Mouse (Mus musculus) intestine, embryonic 16.5 days (tissue): Measurements from ENCODE around the gene Meox1. TPM values are rescaled to one million over a fixed set of nuclear protein-coding genes. Genes with fewer than 3 reads are reported as not detected.
A peak's percentile ranks its signal among the peaks of the same experiment; 100 is the strongest.

Source experiments
- ATAC-seq: fragments of 200-750 bp; cut with Nextera tagmentation; 2 replicates; pipeline ENCODE4 v1.8.0; 2017; ENCODE audit warnings: moderate TSS enrichment, moderate library complexity
- H3K27ac ChIP-seq: fragments of 300-500 bp; sonication (generic); 2 replicates; pipeline ENCODE4 v1.5.1; 2014; ENCODE audit warnings: mild to moderate bottlenecking, low read length
- H3K27me3 ChIP-seq: fragments of 300-500 bp; sonication (generic); replicated peaks from 2 replicates; pipeline ENCODE4 v1.6.1; 2014; ENCODE audit warnings: low read length, control low read depth, mixed read lengths; ENCODE audit not compliant: control insufficient read depth, insufficient read depth
- H3K36me3 ChIP-seq: fragments of 300-500 bp; sonication (generic); 2 replicates; pipeline ENCODE4 v1.6.1; 2014; ENCODE audit warnings: low read length, control low read depth; ENCODE audit not compliant: control insufficient read depth, insufficient read depth
- H3K4me1 ChIP-seq: fragments of 300-500 bp; sonication (generic); 2 replicates; pipeline ENCODE4 v1.6.1; 2014; ENCODE audit warnings: low read length, control low read depth, mixed read lengths; ENCODE audit not compliant: control insufficient read depth, insufficient read depth
- H3K4me2 ChIP-seq: fragments of 300-500 bp; sonication (generic); 2 replicates; pipeline ENCODE4 v1.6.1; 2014; ENCODE audit warnings: low read depth, low read length, control low read depth
- H3K4me3 ChIP-seq: fragments of 300-500 bp; sonication (generic); 2 replicates; pipeline ENCODE4 v1.5.1; 2014; ENCODE audit warnings: mild to moderate bottlenecking, low read length
- H3K9ac ChIP-seq: fragments of 300-500 bp; sonication (generic); 2 replicates; pipeline ENCODE4 v1.6.1; 2014; ENCODE audit warnings: low read depth, low read length
- H3K9me3 ChIP-seq: fragments of 300-500 bp; sonication (generic); 2 replicates; pipeline ENCODE4 v1.6.1; 2016; ENCODE audit warnings: low read length, control low read depth; ENCODE audit not compliant: control insufficient read depth
- WGBS: fragments of 180-500 bp; shearing (Covaris S2); extraction: QIAGEN DNeasy Blood & Tissue Kit; methylation state at CpG from one replicate; pipeline ENCODE4 v1.1.7; 2014; 5-methylcytosine and 5-hydroxymethylcytosine counted together
- polyA plus RNA-seq: library from polyadenylated mRNA; unstranded; fragments of >200 nt; fragmentation: Nextera tagmentation; extraction: Ambion mirVana; gene quantifications from 2 replicates; pipeline ENCODE4 v1.2.1, GENCODE M21; 2015

The Meox1 gene
- polyA plus RNA-seq, 1 experiment from 2014 or later = 5.0 TPM

DNA sequence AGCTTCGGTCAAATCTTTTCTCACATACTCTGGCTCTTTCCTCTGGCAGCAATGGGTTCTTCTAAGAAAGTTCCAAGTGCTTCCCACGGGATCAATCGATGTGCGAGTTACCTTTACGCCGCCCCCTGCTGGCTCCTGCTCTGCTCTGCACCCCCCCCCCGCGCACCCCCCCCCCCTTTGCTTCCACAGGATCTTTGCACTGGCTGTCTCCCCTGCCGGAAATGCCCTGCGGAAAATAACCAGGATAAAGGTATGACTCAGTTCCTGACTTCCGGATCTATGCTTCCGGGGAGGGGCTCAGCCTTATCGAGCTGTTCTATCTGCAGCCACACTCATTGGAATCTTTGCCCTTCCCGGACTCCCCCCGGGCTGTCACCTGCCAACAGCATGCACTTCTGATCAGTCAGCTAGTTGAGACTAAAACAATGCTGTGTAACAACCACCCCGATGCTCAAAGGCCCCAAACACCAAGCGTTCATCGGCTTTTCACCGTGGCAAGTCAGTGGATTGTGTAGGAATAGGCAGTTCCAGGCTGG lies 30.3 kb upstream of the Meox1 start:
- H3K4me1 ChIP-seq = no peaks in the 10 kb centered on the region
- H3K9ac ChIP-seq = no peak overlapping the region
- no peak overlapping the region for H3K4me2 ChIP-seq
- H3K27me3 ChIP-seq = no peaks in the 10 kb centered on the region
- no peak overlapping the region for H3K27ac ChIP-seq
- no peak overlapping the region for H3K4me3 ChIP-seq
- ATAC-seq = no peak
- H3K36me3 ChIP-seq = no peaks in the 10 kb centered on the region
- no peaks in the 10 kb centered on the region for H3K9me3 ChIP-seq
- 68% methylated on average over 19 of the region's 19 CpGs for WGBS

DNA sequence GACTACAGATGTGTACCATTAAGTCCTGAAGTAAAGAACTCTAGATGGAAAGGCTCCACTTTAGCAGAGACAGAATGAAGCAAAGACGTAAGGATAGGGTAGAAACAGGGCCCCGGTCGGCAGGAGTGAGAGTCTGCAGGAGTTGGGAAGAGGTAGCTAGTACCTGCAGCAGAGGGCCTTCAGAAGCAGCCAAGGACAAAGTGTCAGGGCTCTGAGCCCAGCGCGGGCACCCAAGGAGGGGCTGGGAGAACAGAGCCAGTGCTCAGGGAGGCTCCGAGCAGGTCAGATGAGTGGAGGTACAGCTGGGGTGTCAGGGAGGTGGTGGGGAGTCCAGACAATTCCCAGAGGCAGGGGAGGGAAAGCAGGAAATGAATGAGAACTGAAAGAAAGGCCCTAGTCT lies 29.8 kb upstream of the Meox1 start:
- Histone ChIP-seq H3K4me3 (no peak overlapping the region), H3K9me3 (no peaks in the 10 kb centered on the region), H3K4me1 (no peaks in the 10 kb centered on the region), H3K27ac (no peak overlapping the region), H3K36me3 (no peaks in the 10 kb centered on the region), H3K9ac (no peak overlapping the region), H3K27me3 (no peaks in the 10 kb centered on the region), H3K4me2 (no peak overlapping the region)
- 80% methylated on average over 6 of the region's 6 CpGs for WGBS
- no peak for ATAC-seq

GRCm38 (mm10) chr11:101921361-101921952 lies 27.3 kb upstream of the Meox1 start:
- WGBS = 77% methylated on average over 12 of the region's 12 CpGs
- no peak for ATAC-seq
- H3K27ac ChIP-seq = no peak overlapping the region

GRCm38 (mm10) chr11:101919660-101920059 lies 25.5 kb upstream of the Meox1 start:
- H3K4me1 ChIP-seq = no peaks in the 10 kb centered on the region
- H3K9ac ChIP-seq = no peak overlapping the region
- no peak overlapping the region for H3K4me3 ChIP-seq
- no peaks in the 10 kb centered on the region for H3K36me3 ChIP-seq
- H3K4me2 ChIP-seq = no peak overlapping the region
- no peaks in the 10 kb centered on the region for H3K9me3 ChIP-seq
- ATAC-seq = peak; percentile 68
- under 1% methylated on average over 6 of the region's 6 CpGs for WGBS
- no peak overlapping the region for H3K27ac ChIP-seq
- 0 out of 2 replicates have a peak, but pooled peaks cover 5% of the 10 kb centered on the region for H3K27me3 ChIP-seq

More at GRCm38 (mm10) chr11:101921361-101921952, 27.3 kb upstream of the Meox1 start:
- no peak overlapping the region for H3K4me2 ChIP-seq
- no peak overlapping the region for H3K4me3 ChIP-seq
- H3K9ac ChIP-seq = no peak overlapping the region
- 0 out of 2 replicates have a peak, but pooled peaks cover 5% of the 10 kb centered on the region for H3K27me3 ChIP-seq
- no peaks in the 10 kb centered on the region for H3K36me3 ChIP-seq
- H3K9me3 ChIP-seq = no peaks in the 10 kb centered on the region
- no peaks in the 10 kb centered on the region for H3K4me1 ChIP-seq

- Histone ChIP-seq H3K9ac (no peak overlapping the region), H3K4me3 (no peak overlapping the region), H3K9me3 (no peaks in the 10 kb centered on the region), H3K4me2 (no peak overlapping the region), H3K4me1 (no peaks in the 10 kb centered on the region), H3K36me3 (no peaks in the 10 kb centered on the region), H3K27me3 (peaks cover 5% of the 10 kb centered on the region; the same call in 1 of the 2 replicates), H3K27ac (no peak overlapping the region)
- no peak for ATAC-seq
- WGBS = 76% methylated on average over 3 of the region's 3 CpGs
These were observed 24.4 kb upstream of the Meox1 start for GRCm38 (mm10) chr11:101918609-101919008.

- Histone ChIP-seq H3K27me3 (peaks cover 5% of the 10 kb centered on the region; the same call in 1 of the 2 replicates), H3K9ac (no peak overlapping the region), H3K4me3 (no peak overlapping the region), H3K9me3 (no peaks in the 10 kb centered on the region), H3K4me1 (no peaks in the 10 kb centered on the region), H3K4me2 (no peak overlapping the region), H3K27ac (no peak overlapping the region), H3K36me3 (no peaks in the 10 kb centered on the region)
- WGBS = 76% methylated on average over 3 of the region's 3 CpGs
- no peak for ATAC-seq
These were observed 22.6 kb upstream of the Meox1 start for GRCm38 (mm10) chr11:101916772-101917171.

DNA sequence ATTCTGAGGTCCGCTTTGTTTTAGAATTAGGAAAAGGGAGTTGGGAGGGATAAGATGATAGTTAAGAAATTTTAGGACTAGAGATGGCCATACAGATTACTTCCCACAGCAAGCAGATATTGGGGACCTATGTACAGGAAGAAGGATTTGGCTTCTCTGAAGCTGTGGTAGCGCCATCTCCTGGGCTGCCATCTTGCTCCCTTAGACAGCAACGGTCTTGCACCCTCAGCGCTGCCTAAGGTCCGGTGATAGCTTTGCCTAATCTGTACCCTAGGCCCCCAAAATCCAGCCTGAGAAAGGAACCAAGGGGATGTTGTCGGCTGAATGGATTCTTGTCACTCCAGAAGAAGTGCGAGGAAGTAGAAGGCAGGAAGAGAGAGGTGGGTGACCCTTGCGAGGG lies 19.4 kb upstream of the Meox1 start:
- no peaks in the 10 kb centered on the region for H3K9me3 ChIP-seq
- 54% methylated on average over 8 of the region's 8 CpGs for WGBS
- H3K36me3 ChIP-seq = no peaks in the 10 kb centered on the region
- no peak overlapping the region for H3K4me2 ChIP-seq
- ATAC-seq = no peak
- H3K4me3 ChIP-seq = no peak overlapping the region
- no peaks in the 10 kb centered on the region for H3K4me1 ChIP-seq
- H3K9ac ChIP-seq = no peak overlapping the region
- no peak overlapping the region for H3K27ac ChIP-seq
- H3K27me3 ChIP-seq = peaks cover 5% of the 10 kb centered on the region; the same call in 1 of the 2 replicates

GRCm38 (mm10) chr11:101911855-101912579 lies 17.8 kb upstream of the Meox1 start:
- ATAC-seq = no peak
- Histone ChIP-seq H3K27ac (no peak overlapping the region), H3K4me3 (no peak overlapping the region), H3K4me2 (no peak overlapping the region), H3K9ac (no peak overlapping the region), H3K4me1 (no peaks in the 10 kb centered on the region), H3K9me3 (no peaks in the 10 kb centered on the region), H3K27me3 (no peaks in the 10 kb centered on the region; the same call in 1 of the 2 replicates), H3K36me3 (no peaks in the 10 kb centered on the region)
- 62% methylated on average over 4 of the region's 4 CpGs for WGBS

GRCm38 (mm10) chr11:101910230-101910946 lies 16.2 kb upstream of the Meox1 start:
- Histone ChIP-seq H3K4me3 (no peak overlapping the region), H3K4me2 (no peak overlapping the region), H3K36me3 (no peaks in the 10 kb centered on the region), H3K4me1 (no peaks in the 10 kb centered on the region), H3K9ac (no peak overlapping the region), H3K9me3 (no peaks in the 10 kb centered on the region), H3K27ac (no peak overlapping the region), H3K27me3 (no peaks in the 10 kb centered on the region; the same call in 1 of the 2 replicates)
- peak; percentile 23; the same call in 1 of the 2 replicates for ATAC-seq
- WGBS = 26% methylated on average over 21 of the region's 21 CpGs
